Mouse (Mus musculus) ovary, postnatal 10 days (tissue): ENCODE measurements around the gene Lpp.

ENCODE experiments used
- DNase-seq: peaks from one replicate; pipeline ENCODE4 v3.0.0; 2022; ENCODE audit warnings: low spot score

Lpp gene

GRCm38 (mm10) chr16:24471801-24472200 is 78.5 kb downstream of the Lpp start:
- DNase-seq, result no peak

- no peak for DNase-seq
Observed at GRCm38 (mm10) chr16:24473966-24474365, 80.7 kb downstream of the Lpp start.

GRCm38 (mm10) chr16:24474781-24475180 is 81.5 kb downstream of the Lpp start:
- DNase-seq, result no peak

GRCm38 (mm10) chr16:24475305-24475947 is 82.1 kb downstream of the Lpp start:
- DNase-seq, result no peak

GRCm38 (mm10) chr16:24476911-24477401 is 83.6 kb downstream of the Lpp start:
- DNase-seq, result no peak

GRCm38 (mm10) chr16:24478006-24478405 is 84.7 kb downstream of the Lpp start:
- DNase-seq, result no peak

- DNase-seq, result no peak
Observed at GRCm38 (mm10) chr16:24478851-24479250, 85.5 kb downstream of the Lpp start.

- no peak for DNase-seq
Observed at GRCm38 (mm10) chr16:24482648-24483047, 89.3 kb downstream of the Lpp start.

- no peak for DNase-seq
Observed at GRCm38 (mm10) chr16:24483527-24484101, 90.3 kb downstream of the Lpp start.

GRCm38 (mm10) chr16:24487782-24488241 is 94.5 kb downstream of the Lpp start:
- no peak for DNase-seq

- no peak for DNase-seq
Observed at GRCm38 (mm10) chr16:24489516-24490285, 96.4 kb downstream of the Lpp start.

GRCm38 (mm10) chr16:24490751-24491485 is 97.6 kb downstream of the Lpp start:
- no peak for DNase-seq

GRCm38 (mm10) chr16:24491486-24491758 is 98.1 kb downstream of the Lpp start:
- no peak for DNase-seq

GRCm38 (mm10) chr16:24492194-24492940 is 99.1 kb downstream of the Lpp start:
- DNase-seq, result no peak

GRCm38 (mm10) chr16:24494531-24494930 is 101.2 kb downstream of the Lpp start:
- DNase-seq, result no peak

- DNase-seq, result no peak
Observed at GRCm38 (mm10) chr16:24495461-24495860, 102.2 kb downstream of the Lpp start.

GRCm38 (mm10) chr16:24496635-24497034 is 103.3 kb downstream of the Lpp start:
- no peak for DNase-seq

- no peak for DNase-seq
Observed at GRCm38 (mm10) chr16:24497413-24497812, 104.1 kb downstream of the Lpp start.

GRCm38 (mm10) chr16:24498103-24498659 is 104.9 kb downstream of the Lpp start:
- DNase-seq, result no peak

GRCm38 (mm10) chr16:24501197-24501596 is 107.9 kb downstream of the Lpp start:
- DNase-seq, result no peak

- no peak for DNase-seq
Observed at GRCm38 (mm10) chr16:24501628-24502294, 108.5 kb downstream of the Lpp start.
